Mouse (Mus musculus): ENCODE measurements around the gene Ripor2.

GRCm38 (mm10) chr13:24617076-24617798 lies 35.2 kb downstream of the Ripor2 start:
- TF ChIP-seq CTCF (IDR thresholded peaks at IDR 0.05; ENCODE audit: borderline replicate concordance, extremely low read depth, insufficient read depth, insufficient read length), result no peak
- TF ChIP-seq POLR2A (IDR thresholded peaks at IDR 0.05; ENCODE audit: borderline replicate concordance, extremely low read depth, insufficient read depth, insufficient read length, poor library complexity, severe bottlenecking), result no peak
